Mouse (Mus musculus) midbrain, embryonic 14.5 days (tissue): Measurements from ENCODE around the gene Folr1. TPM values are rescaled to one million over a fixed set of nuclear protein-coding genes. Genes with fewer than 3 reads are reported as not detected.
A peak's percentile ranks its signal among the peaks of the same experiment; 100 is the strongest.

Experiments used
- ATAC-seq: fragments of 200-750 bp; cut with Nextera tagmentation; 2 replicates; pipeline ENCODE4 v1.8.0; 2017; ENCODE audit warnings: moderate number of reproducible peaks, moderate library complexity; ENCODE audit not compliant: low FRiP score, low TSS enrichment
- DNase-seq: peaks from one replicate; pipeline ENCODE4 v3.0.0-alpha.2; 2015
- H3K27ac ChIP-seq: fragments of 300-500 bp; sonication (generic); replicated peaks from 2 replicates; pipeline ENCODE4 v1.5.1; 2014; ENCODE audit warnings: mild to moderate bottlenecking, low read depth, low read length, moderate library complexity
- H3K27me3 ChIP-seq: fragments of 300-500 bp; sonication (generic); 2 replicates; pipeline ENCODE4 v1.6.1; 2014; ENCODE audit warnings: low read length, control low read depth, mixed read lengths; ENCODE audit not compliant: control insufficient read depth, insufficient read depth
- H3K36me3 ChIP-seq: fragments of 300-500 bp; sonication (generic); 2 replicates; pipeline ENCODE4 v1.6.1; 2014; ENCODE audit warnings: low read length, control low read depth; ENCODE audit not compliant: control insufficient read depth, insufficient read depth
- H3K4me1 ChIP-seq: fragments of 300-500 bp; sonication (generic); 2 replicates; pipeline ENCODE4 v1.6.1; 2014; ENCODE audit warnings: mild to moderate bottlenecking, antibody characterized with exemption, low read length, control low read depth; ENCODE audit not compliant: control insufficient read depth, insufficient read depth
- H3K4me2 ChIP-seq: fragments of 300-500 bp; sonication (generic); 2 replicates; pipeline ENCODE4 v1.6.1; 2014; ENCODE audit warnings: mild to moderate bottlenecking, low read length, moderate library complexity
- H3K4me3 ChIP-seq: fragments of 300-500 bp; sonication (generic); replicated peaks from 2 replicates; pipeline ENCODE4 v1.5.1; 2014; ENCODE audit warnings: low read depth, low read length
- H3K9ac ChIP-seq: fragments of 300-500 bp; sonication (generic); replicated peaks from 2 replicates; pipeline ENCODE4 v1.6.1; 2014; ENCODE audit warnings: mild to moderate bottlenecking, low read length, moderate library complexity
- H3K9me3 ChIP-seq: fragments of 300-500 bp; sonication (generic); 2 replicates; pipeline ENCODE4 v1.6.1; 2016; ENCODE audit warnings: low read length, control low read depth, mixed read lengths; ENCODE audit not compliant: control insufficient read depth
- WGBS: fragments of 180-500 bp; shearing (Covaris S2); extraction: QIAGEN DNeasy Blood & Tissue Kit; methylation state at CpG from one replicate; pipeline ENCODE4 v1.1.7; 2014; 5-methylcytosine and 5-hydroxymethylcytosine counted together
- microRNA-seq: library from miRNA; unstranded; fragments of <30 nt; microRNA quantifications from one replicate; pipeline ENCODE4, GENCODE M21; 2016
- polyA plus RNA-seq: library from polyadenylated mRNA; unstranded; fragments of >200 nt; fragmentation: Nextera tagmentation; extraction: Ambion mirVana; gene quantifications from 2 replicates; pipeline ENCODE4 v1.2.1, GENCODE M21; 2014

The Folr1 gene
- polyA plus RNA-seq, 1 experiment from 2014 or later, result 7.9 TPM

DNA sequence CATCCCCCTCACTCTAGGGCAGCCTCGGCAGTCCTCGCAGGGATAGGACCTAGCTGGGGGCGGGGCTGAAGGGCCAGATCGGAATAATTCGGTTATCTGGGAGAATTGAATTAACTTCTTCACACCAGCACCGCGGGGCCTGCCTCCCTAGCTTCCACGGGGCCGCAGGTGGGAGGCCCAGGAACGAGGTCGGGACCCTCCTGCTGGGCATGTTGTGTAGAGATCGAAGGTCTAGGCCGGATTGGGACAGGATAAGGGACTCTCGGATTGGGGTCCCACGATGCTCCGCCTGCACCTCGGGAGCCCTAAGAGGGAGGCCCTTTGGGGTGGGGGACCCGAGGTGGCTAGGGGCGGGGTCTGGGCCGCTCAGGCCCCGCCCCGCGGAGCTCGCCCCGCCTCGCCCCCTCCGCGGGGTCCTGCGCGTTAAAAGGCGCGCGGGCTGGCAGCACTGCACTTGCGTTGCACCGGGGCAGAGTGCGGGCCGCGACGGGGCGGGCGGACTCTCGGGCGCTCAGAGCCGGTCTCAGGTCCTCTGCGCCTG, 52.7 kb downstream of the Folr1 start, which contains the start of gene Phox2a:
Phox2a (plus strand) TSS at position 453 of the 541 bp plus-strand sequence.
- no peaks in the 10 kb centered on the region for H3K9me3 ChIP-seq
- peaks cover 59% of the 10 kb centered on the region for H3K27me3 ChIP-seq
- H3K36me3 ChIP-seq, result no peaks in the 10 kb centered on the region
- DNase-seq (no peak), ATAC-seq (peak; percentile 44; the same call in 1 of the 2 replicates)
- under 1% methylated on average over 45 of the region's 45 CpGs for WGBS
- H3K9ac ChIP-seq, result no peak within 1 kb of the TSS
- peaks cover 21% of the 10 kb centered on the region; the same call in 1 of the 2 replicates for H3K4me1 ChIP-seq
- H3K4me2 ChIP-seq, result peak within 1 kb of the TSS; percentile 47
- H3K27ac ChIP-seq, result no peak within 1 kb of the TSS
- H3K4me3 ChIP-seq, result peak within 1 kb of the TSS; percentile 26

Small RNA genes within 50 kb of the gene (microRNA-seq; reads per million reads assigned to microRNA genes)
- not detected for gene Gm22655

Other genes with a start within 250 kb of the Folr1 start
- 32.0 and 38.5 TPM in 2 replicates for gene Clpb, start 207.2 kb downstream of the Folr1 start, polyA plus RNA-seq
- gene Phox2a, start 52.5 kb downstream of the Folr1 start, polyA plus RNA-seq, result 0.84 and 1.00 TPM in 2 replicates
- gene Inppl1, start 32.6 kb downstream of the Folr1 start, polyA plus RNA-seq, result 8.9 and 9.7 TPM in 2 replicates
- gene Folr2, start 13.6 kb downstream of the Folr1 start, polyA plus RNA-seq, result 2.5 TPM in 1 of 2 replicates, not detected in the other
- 77.1 and 81.6 TPM in 2 replicates for gene Anapc15, start 7.1 kb downstream of the Folr1 start, polyA plus RNA-seq
- 139 and 150 TPM in 2 replicates for gene Lamtor1, start 35.1 kb upstream of the Folr1 start, polyA plus RNA-seq
- gene Tomt, start 35.6 kb upstream of the Folr1 start, polyA plus RNA-seq, result 0.27 and 0.33 TPM in 2 replicates
- 7.4 and 10.7 TPM in 2 replicates for gene Lrrc51, start 63.1 kb upstream of the Folr1 start, polyA plus RNA-seq
- gene Numa1, start 63.3 kb upstream of the Folr1 start, polyA plus RNA-seq, result 50.1 and 73.6 TPM in 2 replicates
- 4.0 and 6.0 TPM in 2 replicates for gene Il18bp, start 147.9 kb upstream of the Folr1 start, polyA plus RNA-seq
- 30.7 and 31.1 TPM in 2 replicates for gene Rnf121, start 194.7 kb upstream of the Folr1 start, polyA plus RNA-seq
- 21.0 and 24.3 TPM in 2 replicates for gene Xndc1, start 194.7 kb upstream of the Folr1 start, polyA plus RNA-seq
- gene Xntrpc, start 194.9 kb upstream of the Folr1 start, polyA plus RNA-seq, result 1.3 and 1.5 TPM in 2 replicates
- gene Trpc2, start 212.3 kb upstream of the Folr1 start, polyA plus RNA-seq, result 0.16 TPM in 1 of 2 replicates, not detected in the other
- 0.39 TPM in 1 of 2 replicates, not detected in the other for gene Art1, start 231.0 kb upstream of the Folr1 start, polyA plus RNA-seq
- 0.19 and 0.24 TPM in 2 replicates for gene Art5, start 238.7 kb upstream of the Folr1 start, polyA plus RNA-seq
- gene Chrna10, start 246.0 kb upstream of the Folr1 start, polyA plus RNA-seq, result not detected in 2 replicates